Mouse (Mus musculus): ENCODE data around the gene Arhgap10. TPM values are rescaled to one million over a fixed set of nuclear protein-coding genes. Genes with fewer than 3 reads are reported as not detected.

Gene Arhgap10
- polyA plus RNA-seq, 1 experiment from 2014 or later, result 25.7 TPM

DNA sequence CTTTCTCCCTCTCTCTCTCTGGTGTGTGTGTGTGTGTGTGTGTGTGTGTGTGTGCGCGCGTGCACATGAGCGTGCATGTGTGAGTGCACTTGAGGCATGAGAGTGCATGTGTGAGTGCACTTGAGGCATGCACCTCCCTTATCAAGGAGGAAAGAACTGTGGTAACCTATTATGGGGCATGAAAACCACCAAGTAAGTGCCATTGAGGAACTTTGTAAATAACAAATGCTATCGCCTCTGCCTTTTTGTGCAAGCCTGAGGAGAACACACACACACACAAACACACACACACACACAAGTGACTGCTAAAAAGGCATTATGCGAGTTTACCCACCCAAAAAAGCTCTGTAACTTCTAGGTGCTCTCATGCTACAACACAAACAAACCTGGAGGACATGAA is 28.5 kb downstream of the Arhgap10 start:
- H3K27ac ChIP-seq, result no peak overlapping the region; the same call in 1 of the 2 replicates
- WGBS, result 89% methylated on average over 6 of the region's 6 CpGs

DNA sequence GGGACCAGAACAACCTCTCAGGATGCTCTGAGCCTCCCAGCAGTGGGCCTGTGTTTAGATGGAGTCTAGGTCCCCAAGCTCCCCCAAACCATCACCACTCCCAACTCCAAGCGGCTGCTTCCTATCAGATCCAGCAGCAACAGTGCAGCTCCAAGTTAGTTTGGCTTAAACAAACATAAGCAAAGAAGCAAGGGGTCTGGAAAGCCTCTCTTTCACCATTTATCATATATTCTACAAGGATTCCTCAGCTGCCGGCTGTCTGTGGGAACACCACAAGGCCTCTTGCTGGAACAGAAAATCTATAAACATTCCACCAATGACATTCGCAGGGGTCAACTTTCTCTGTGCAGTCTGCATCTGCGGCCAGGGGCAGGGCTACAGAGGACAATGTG is 29.5 kb downstream of the Arhgap10 start:
- H3K27ac ChIP-seq, result 0 out of 2 replicates have a peak overlapping the region, but pooled peaks have one; percentile 22
- no peaks in the 10 kb centered on the region for H3K9me3 ChIP-seq
- H3K4me1 ChIP-seq, result peaks cover 85% of the 10 kb centered on the region
- DNase-seq (ENCODE audit: low spot score), result no peak
- no peaks in the 10 kb centered on the region for H3K27me3 ChIP-seq (ENCODE audit: insufficient read depth, poor library complexity, severe bottlenecking)
- H3K36me3 ChIP-seq, result no peaks in the 10 kb centered on the region
- 31% methylated on average over 4 of the region's 4 CpGs for WGBS
- H3K4me3 ChIP-seq, result no peak overlapping the region

More for the DNA sequence above, 28.5 kb downstream of the Arhgap10 start:
- no peak for DNase-seq (ENCODE audit: low spot score)
- Histone ChIP-seq H3K36me3 (no peaks in the 10 kb centered on the region), H3K9me3 (no peaks in the 10 kb centered on the region), H3K4me3 (no peak overlapping the region), H3K27me3 (ENCODE audit: insufficient read depth, poor library complexity, severe bottlenecking) (no peaks in the 10 kb centered on the region), H3K4me1 (peaks cover 75% of the 10 kb centered on the region)

DNA sequence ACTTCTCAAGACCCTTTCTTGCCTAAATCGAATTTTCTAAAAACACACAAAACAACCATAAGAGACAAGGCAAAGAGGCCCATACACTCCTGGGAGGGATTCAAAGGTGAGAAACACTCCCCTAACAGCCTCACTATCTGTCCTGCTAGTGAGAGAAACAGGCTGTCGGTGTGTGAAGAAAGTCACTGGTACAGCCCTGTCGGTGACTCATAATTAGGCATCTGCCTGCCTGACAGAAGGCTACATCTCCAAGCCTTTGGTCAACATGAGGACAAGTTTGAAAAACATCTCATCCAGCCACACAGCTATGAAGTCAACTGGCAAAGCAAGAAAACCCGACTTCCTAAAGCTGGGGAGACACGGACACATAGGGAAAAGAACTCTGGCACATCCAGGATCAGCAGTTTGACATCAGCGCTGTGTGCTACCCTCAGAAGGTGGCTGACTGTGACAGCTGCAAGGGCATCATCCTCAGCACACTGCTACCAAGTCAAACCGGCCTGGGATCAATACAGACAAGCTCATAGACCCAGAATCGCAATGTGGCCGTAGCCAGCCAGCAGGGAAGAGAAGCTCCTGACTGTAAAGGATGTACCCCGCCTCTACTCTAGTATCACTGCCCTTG is 30.1 kb downstream of the Arhgap10 start:
- 0 out of 2 replicates have a peak overlapping the region, but pooled peaks have one; percentile 22 for H3K27ac ChIP-seq
- DNase-seq (ENCODE audit: low spot score), result no peak
- H3K9me3 ChIP-seq, result no peaks in the 10 kb centered on the region
- no peaks in the 10 kb centered on the region for H3K36me3 ChIP-seq
- H3K4me1 ChIP-seq, result peaks cover 85% of the 10 kb centered on the region
- no peak overlapping the region for H3K4me3 ChIP-seq
- no peaks in the 10 kb centered on the region for H3K27me3 ChIP-seq (ENCODE audit: insufficient read depth, poor library complexity, severe bottlenecking)
- 61% methylated on average over 10 of the region's 10 CpGs for WGBS

DNA sequence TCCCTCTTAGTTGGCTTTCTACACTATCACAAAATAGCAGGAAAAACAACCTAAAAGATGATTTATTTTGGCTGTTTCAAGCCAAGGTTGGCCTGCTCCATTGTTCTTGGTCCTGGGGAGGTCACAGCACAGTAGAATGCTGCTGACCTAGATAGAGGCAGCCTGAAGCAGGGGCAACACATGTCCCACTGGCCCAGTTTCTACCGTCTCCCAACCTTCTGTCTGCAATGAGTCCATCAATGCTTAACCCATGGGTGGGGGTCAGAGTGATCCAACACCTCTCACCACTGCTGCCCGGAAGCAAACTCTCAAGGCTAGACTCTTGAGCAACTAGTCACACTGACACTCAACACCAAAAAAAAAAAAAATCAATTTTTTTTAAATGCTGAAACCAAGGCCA is 31.0 kb downstream of the Arhgap10 start:
- no peak overlapping the region for H3K27ac ChIP-seq
- peaks cover 86% of the 10 kb centered on the region for H3K4me1 ChIP-seq
- 88% methylated on average over 2 of the region's 2 CpGs for WGBS
- no peaks in the 10 kb centered on the region for H3K9me3 ChIP-seq
- H3K4me3 ChIP-seq, result no peak overlapping the region
- no peaks in the 10 kb centered on the region for H3K36me3 ChIP-seq
- no peaks in the 10 kb centered on the region for H3K27me3 ChIP-seq (ENCODE audit: insufficient read depth, poor library complexity, severe bottlenecking)
- no peak for DNase-seq (ENCODE audit: low spot score)

DNA sequence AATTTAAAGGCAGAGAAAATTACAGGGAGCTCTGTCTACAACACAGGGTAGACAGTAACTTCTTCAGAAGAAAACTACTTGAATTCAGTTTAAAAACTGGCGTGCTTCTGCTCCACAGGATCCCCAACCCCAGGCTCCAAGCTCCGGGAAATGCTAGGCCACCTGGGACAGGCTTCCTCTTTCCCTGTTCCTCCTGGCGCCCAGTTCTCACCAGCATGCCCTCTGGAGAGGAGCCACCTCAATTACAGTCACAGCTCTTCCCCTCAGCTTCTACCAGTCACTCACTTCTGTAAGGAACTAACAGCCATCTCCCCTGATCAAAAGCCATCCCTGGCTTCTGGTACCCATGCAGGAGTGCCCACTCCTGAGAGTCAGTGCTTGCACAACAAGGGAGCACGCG is 32.9 kb downstream of the Arhgap10 start:
- Histone ChIP-seq H3K27ac (peak overlapping the region; percentile 23; the same call in 1 of the 2 replicates), H3K4me1 (peaks cover 83% of the 10 kb centered on the region), H3K9me3 (no peaks in the 10 kb centered on the region), H3K36me3 (no peaks in the 10 kb centered on the region), H3K27me3 (ENCODE audit: insufficient read depth, poor library complexity, severe bottlenecking) (no peaks in the 10 kb centered on the region), H3K4me3 (no peak overlapping the region)
- 77% methylated on average over 5 of the region's 5 CpGs for WGBS
- no peak for DNase-seq (ENCODE audit: low spot score)

DNA sequence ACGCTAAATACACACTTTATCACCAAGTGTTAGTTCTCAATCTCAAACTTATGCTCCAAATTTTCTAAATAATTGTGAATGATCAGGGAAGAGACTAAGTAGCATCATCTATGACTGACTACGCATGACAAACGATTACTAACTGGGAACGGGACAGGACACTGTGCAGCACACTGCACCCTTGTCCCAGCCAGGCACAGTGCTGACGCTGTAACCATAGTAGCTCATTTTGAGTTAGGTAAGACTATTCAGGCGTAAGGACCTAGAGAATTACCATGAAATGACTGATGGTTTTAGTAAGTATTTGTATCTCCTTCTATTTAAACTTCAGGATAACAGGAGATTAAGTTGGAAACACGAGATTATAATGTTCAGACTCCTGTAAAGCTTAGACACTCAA is 33.5 kb downstream of the Arhgap10 start:
- H3K4me1 ChIP-seq, result peaks cover 83% of the 10 kb centered on the region
- no peaks in the 10 kb centered on the region for H3K9me3 ChIP-seq
- 74% methylated on average over 7 of the region's 7 CpGs for WGBS
- H3K4me3 ChIP-seq, result no peak overlapping the region
- no peak for DNase-seq (ENCODE audit: low spot score)
- H3K27me3 ChIP-seq (ENCODE audit: insufficient read depth, poor library complexity, severe bottlenecking), result no peaks in the 10 kb centered on the region
- no peaks in the 10 kb centered on the region for H3K36me3 ChIP-seq
- no peak overlapping the region for H3K27ac ChIP-seq

DNA sequence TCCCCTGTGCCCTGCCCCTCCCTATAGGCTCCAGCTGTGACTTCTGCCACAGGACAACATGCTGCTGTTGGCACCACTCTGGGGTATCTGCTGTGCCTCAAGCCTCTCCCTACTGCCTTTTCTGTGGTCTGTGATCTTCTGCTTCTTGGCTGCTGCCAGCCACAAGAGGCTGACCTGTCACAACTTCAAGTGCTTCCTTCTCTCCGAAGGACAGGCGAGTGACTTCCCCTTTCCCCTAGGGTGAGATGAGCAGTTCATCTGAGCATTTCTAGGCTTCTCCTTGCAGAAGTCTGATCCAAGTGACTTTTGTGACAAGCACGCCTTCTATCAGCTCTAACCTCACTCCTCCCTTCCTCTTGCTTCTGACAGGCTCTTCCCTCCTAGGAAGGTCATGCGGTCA is 34.1 kb downstream of the Arhgap10 start:
- Histone ChIP-seq H3K27ac (peak overlapping the region; percentile 69), H3K36me3 (no peaks in the 10 kb centered on the region), H3K9me3 (no peaks in the 10 kb centered on the region), H3K27me3 (ENCODE audit: insufficient read depth, poor library complexity, severe bottlenecking) (no peaks in the 10 kb centered on the region), H3K4me1 (peaks cover 83% of the 10 kb centered on the region), H3K4me3 (no peak overlapping the region)
- DNase-seq (ENCODE audit: low spot score), result no peak
- WGBS, result 39% methylated on average over 4 of the region's 4 CpGs

DNA sequence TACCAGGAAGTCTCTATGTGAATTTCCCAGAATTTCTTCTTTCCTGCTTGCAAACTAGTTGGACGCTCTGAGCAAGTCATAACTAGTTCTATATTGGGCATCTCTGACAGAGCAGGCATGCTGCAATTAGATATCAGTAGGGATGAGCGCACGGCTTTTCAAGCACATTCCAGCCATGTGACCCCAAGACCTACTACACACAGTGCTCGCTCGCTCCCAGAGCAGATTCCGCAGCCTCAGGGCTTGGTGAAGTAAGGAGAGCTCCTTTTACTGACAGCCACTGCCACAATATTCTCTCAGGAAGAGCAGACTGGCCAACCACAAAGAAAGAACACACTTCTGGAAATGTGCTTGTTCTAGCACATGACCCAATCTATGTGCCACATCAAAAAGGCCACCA is 36.0 kb downstream of the Arhgap10 start:
- H3K36me3 ChIP-seq, result no peaks in the 10 kb centered on the region
- DNase-seq (ENCODE audit: low spot score), result no peak
- 30% methylated on average over 6 of the region's 6 CpGs for WGBS
- no peaks in the 10 kb centered on the region for H3K9me3 ChIP-seq
- no peak overlapping the region for H3K4me3 ChIP-seq
- H3K27me3 ChIP-seq (ENCODE audit: insufficient read depth, poor library complexity, severe bottlenecking), result no peaks in the 10 kb centered on the region
- peak overlapping the region; percentile 44 for H3K27ac ChIP-seq
- peaks cover 79% of the 10 kb centered on the region for H3K4me1 ChIP-seq

DNA sequence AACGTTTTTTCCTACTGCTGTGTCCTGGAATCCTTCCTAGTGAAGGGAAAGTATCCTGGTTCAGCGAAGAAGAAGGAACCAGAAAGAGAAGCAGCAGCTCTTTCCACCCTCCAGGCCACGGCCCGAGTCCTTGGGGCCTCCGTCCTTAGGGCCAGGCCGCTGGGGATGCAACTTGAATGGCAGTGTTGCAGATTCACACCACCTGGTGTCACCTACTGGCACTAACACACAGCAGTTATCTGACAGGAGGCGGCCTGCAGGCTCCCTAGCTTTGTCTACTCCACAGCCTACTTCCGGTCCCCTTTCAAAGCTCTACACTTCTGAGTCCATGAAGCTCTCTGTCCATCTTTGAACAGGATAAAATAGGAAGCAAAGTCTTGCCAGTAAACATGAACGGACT is 37.8 kb downstream of the Arhgap10 start:
- no peaks in the 10 kb centered on the region for H3K36me3 ChIP-seq
- H3K9me3 ChIP-seq, result no peaks in the 10 kb centered on the region
- WGBS, result 74% methylated on average over 9 of the region's 9 CpGs
- H3K27ac ChIP-seq, result no peak overlapping the region; the same call in 1 of the 2 replicates
- H3K4me1 ChIP-seq, result peaks cover 70% of the 10 kb centered on the region
- no peak for DNase-seq (ENCODE audit: low spot score)
- no peak overlapping the region for H3K4me3 ChIP-seq
- no peaks in the 10 kb centered on the region for H3K27me3 ChIP-seq (ENCODE audit: insufficient read depth, poor library complexity, severe bottlenecking)

DNA sequence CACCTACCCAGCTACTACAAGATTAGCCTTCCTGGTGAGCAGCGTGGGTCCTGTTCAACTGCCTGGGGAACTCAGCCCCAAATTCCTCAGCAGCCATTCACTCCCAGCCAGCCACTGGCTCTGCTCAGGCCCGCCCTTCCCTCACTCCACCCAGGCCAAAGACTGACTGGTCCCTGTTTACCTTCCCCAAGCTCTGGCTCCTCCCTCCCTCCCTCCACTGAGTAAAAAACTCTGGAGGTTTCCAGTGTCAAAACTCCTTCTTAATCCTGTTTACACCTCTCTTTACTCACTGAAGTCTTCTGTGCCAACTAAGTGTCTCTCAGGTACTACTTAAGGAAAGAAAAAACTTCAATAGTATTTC is 38.9 kb downstream of the Arhgap10 start:
- peak overlapping the region; percentile 79 for H3K27ac ChIP-seq
- H3K9me3 ChIP-seq, result no peaks in the 10 kb centered on the region
- H3K4me3 ChIP-seq, result no peak overlapping the region
- peaks cover 62% of the 10 kb centered on the region for H3K4me1 ChIP-seq
- no peak for DNase-seq (ENCODE audit: low spot score)
- H3K27me3 ChIP-seq (ENCODE audit: insufficient read depth, poor library complexity, severe bottlenecking), result no peaks in the 10 kb centered on the region
- WGBS, result 16% methylated on average over 2 of the region's 2 CpGs
- H3K36me3 ChIP-seq, result no peaks in the 10 kb centered on the region

DNA sequence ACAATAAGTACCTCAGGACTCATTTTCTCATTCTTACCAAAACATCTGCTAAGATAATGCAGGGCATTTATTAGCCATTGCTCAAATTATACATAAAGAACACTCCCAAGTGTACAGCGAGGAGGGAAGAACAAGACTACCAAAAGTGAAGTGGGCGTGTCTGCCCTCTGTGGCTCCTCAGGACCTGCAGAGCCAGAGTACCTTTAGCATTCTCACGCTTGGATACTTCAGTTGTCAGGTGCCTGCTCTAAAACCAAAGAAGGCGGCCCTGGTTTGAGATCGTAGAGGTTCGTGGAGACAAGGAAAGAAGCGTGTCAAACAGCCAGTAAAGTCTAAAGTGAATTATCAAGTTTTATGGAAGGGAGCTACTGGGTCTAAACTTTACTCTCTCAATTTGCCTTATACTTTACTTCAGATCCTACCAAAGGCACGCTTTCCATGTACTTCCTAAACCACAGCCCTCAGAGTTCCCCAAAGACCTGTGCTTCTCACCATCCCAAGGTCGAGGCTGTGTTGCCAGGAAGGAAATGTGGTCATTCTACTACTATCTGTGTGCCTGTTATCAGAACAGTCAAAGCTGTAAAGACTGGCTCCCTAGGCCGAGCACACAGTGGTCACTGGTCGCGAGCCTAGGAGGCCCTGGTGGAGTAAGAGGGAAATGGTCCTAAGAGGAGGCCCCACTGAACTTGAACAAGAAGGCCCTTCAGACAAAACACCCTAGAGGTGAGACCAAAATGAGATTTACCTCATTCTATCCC is 39.4 kb downstream of the Arhgap10 start:
- Histone ChIP-seq H3K36me3 (no peaks in the 10 kb centered on the region), H3K4me1 (peaks cover 62% of the 10 kb centered on the region), H3K4me3 (no peak overlapping the region), H3K27ac (peak overlapping the region; percentile 79), H3K27me3 (ENCODE audit: insufficient read depth, poor library complexity, severe bottlenecking) (no peaks in the 10 kb centered on the region), H3K9me3 (no peaks in the 10 kb centered on the region)
- 51% methylated on average over 12 of the region's 12 CpGs for WGBS
- DNase-seq (ENCODE audit: low spot score), result no peak

DNA sequence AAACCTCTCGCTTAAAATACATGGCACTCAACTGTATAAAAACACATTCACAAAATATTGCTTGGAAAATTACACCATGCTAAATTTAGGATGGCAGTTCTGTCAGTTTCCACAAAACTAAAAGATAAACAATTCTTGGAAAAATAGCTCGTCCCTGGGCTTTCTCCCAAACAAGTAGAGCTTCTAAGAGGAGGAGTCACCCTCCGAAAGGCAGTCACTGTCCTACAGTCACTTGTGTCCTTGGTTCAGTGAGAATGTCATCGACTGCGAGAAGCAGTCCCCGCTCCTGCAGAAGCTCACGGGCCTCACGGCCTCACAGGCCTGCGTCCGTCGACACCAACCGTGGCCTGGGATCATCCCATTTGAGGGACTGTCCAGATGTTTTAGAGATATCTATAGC is 40.1 kb downstream of the Arhgap10 start:
- H3K27me3 ChIP-seq (ENCODE audit: insufficient read depth, poor library complexity, severe bottlenecking), result no peaks in the 10 kb centered on the region
- H3K27ac ChIP-seq, result peak overlapping the region; percentile 79
- no peak for DNase-seq (ENCODE audit: low spot score)
- peaks cover 60% of the 10 kb centered on the region for H3K4me1 ChIP-seq
- no peaks in the 10 kb centered on the region for H3K36me3 ChIP-seq
- WGBS, result 42% methylated on average over 12 of the region's 12 CpGs
- H3K4me3 ChIP-seq, result no peak overlapping the region
- no peaks in the 10 kb centered on the region for H3K9me3 ChIP-seq

DNA sequence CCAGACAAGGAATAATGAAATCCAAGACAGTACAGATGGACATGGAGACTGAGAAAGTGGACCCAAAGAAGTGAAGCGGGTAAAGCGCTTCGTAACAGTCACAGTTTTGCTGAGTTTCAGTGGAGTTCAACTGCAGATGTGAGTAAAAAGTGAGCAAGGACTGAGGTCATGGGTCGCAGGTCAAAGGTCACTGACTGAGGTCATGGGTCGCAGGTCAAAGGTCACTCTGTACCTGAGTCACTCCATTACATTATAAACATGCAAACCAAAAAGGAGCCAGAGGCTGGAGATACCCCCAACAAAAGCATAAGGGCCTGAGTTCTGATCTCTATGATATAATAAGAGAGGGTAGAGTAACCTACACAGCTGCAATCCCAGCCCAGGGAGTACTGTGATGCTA is 43.1 kb downstream of the Arhgap10 start:
- Histone ChIP-seq H3K4me1 (peaks cover 36% of the 10 kb centered on the region), H3K9me3 (no peaks in the 10 kb centered on the region), H3K27me3 (ENCODE audit: insufficient read depth, poor library complexity, severe bottlenecking) (no peaks in the 10 kb centered on the region), H3K36me3 (no peaks in the 10 kb centered on the region), H3K4me3 (no peak overlapping the region), H3K27ac (no peak overlapping the region)
- 94% methylated on average over 5 of the region's 5 CpGs for WGBS
- no peak for DNase-seq (ENCODE audit: low spot score)

Data from heart, embryonic 10.5 days (tissue).